Mouse (Mus musculus) olfactory bulb, adult 2 months (tissue): ENCODE data around the gene Ifna2.

Experiments used
- CTCF ChIP-seq: fragments of 200-500 bp; IDR thresholded peaks from 2 replicates; pipeline ENCODE4 v1.5.1; 2012; ENCODE audit warnings: low read depth, mild to moderate bottlenecking, low read length, moderate library complexity; ENCODE audit not compliant: insufficient read depth
- POLR2A ChIP-seq: fragments of 200-500 bp; IDR thresholded peaks from 2 replicates; pipeline ENCODE4 v1.6.1; 2012; ENCODE audit warnings: mild to moderate bottlenecking, low read depth, low read length, moderate library complexity; ENCODE audit not compliant: insufficient read depth

GRCm38 (mm10) chr4:88698781-88699180 lies 15.1 kb upstream of the Ifna2 start:
- TF ChIP-seq CTCF (no peak), POLR2A (no peak)
